Mouse (Mus musculus) hindbrain, embryonic 16.5 days (tissue): Measurements from ENCODE around the gene Zmpste24. TPM values are rescaled to one million over a fixed set of nuclear protein-coding genes. Genes with fewer than 3 reads are reported as not detected.

ENCODE experiments used
- ATAC-seq: fragments of 200-750 bp; cut with Nextera tagmentation; 2 replicates; pipeline ENCODE4 v1.8.0; 2017; ENCODE audit warnings: moderate TSS enrichment, moderate library complexity
- H3K27ac ChIP-seq: fragments of 300-500 bp; sonication (generic); 2 replicates; pipeline ENCODE4 v1.5.1; 2014; ENCODE audit warnings: low read depth, mild to moderate bottlenecking, control low read depth, low read length, moderate library complexity
- H3K27me3 ChIP-seq: fragments of 300-500 bp; sonication (generic); replicated peaks from 2 replicates; pipeline ENCODE4 v1.6.1; 2014; ENCODE audit warnings: low read length; ENCODE audit not compliant: control insufficient read depth, insufficient read depth
- H3K36me3 ChIP-seq: fragments of 300-500 bp; sonication (generic); 2 replicates; pipeline ENCODE4 v1.6.1; 2014; ENCODE audit warnings: mild to moderate bottlenecking, low read length, moderate library complexity, mixed read lengths; ENCODE audit not compliant: control insufficient read depth, insufficient read depth
- H3K4me1 ChIP-seq: fragments of 300-500 bp; sonication (generic); 2 replicates; pipeline ENCODE4 v1.6.1; 2014; ENCODE audit warnings: low read depth, low read length; ENCODE audit not compliant: control insufficient read depth, insufficient read depth
- H3K4me2 ChIP-seq: fragments of 300-500 bp; sonication (generic); 2 replicates; pipeline ENCODE4 v1.6.1; 2014; ENCODE audit warnings: mild to moderate bottlenecking, low read length, control low read depth, moderate library complexity
- H3K4me3 ChIP-seq: fragments of 300-500 bp; sonication (generic); 2 replicates; pipeline ENCODE4 v1.5.1; 2014; ENCODE audit warnings: mild to moderate bottlenecking, low read length, control low read depth, moderate library complexity
- H3K9ac ChIP-seq: fragments of 300-500 bp; sonication (generic); 2 replicates; pipeline ENCODE4 v1.6.1; 2014; ENCODE audit warnings: low read depth, mild to moderate bottlenecking, control low read depth, low read length, moderate library complexity
- H3K9me3 ChIP-seq: fragments of 300-500 bp; sonication (generic); 2 replicates; pipeline ENCODE4 v1.6.1; 2014; ENCODE audit warnings: mild to moderate bottlenecking, low read length, moderate library complexity; ENCODE audit not compliant: control insufficient read depth
- WGBS: fragments of 180-500 bp; shearing (Covaris S2); extraction: QIAGEN DNeasy Blood & Tissue Kit; methylation state at CpG from one replicate; pipeline ENCODE4 v1.1.7; 2014; 5-methylcytosine and 5-hydroxymethylcytosine counted together
- polyA plus RNA-seq: library from polyadenylated mRNA; unstranded; fragments of >200 nt; fragmentation: Nextera tagmentation; extraction: Ambion mirVana; gene quantifications from 2 replicates; pipeline ENCODE4 v1.2.1, GENCODE M21; 2015

Gene Zmpste24
- polyA plus RNA-seq, 1 experiment from 2014 or later: 26.6 TPM

- WGBS: 87% methylated on average over 7 of the region's 7 CpGs
Measured at GRCm38 (mm10) chr4:121023464-121023863, 74.6 kb downstream of the Zmpste24 start.

GRCm38 (mm10) chr4:121021911-121022310, 76.1 kb downstream of the Zmpste24 start:
- Histone ChIP-seq H3K4me1 (no peaks in the 10 kb centered on the region), H3K27me3 (no peaks in the 10 kb centered on the region), H3K9ac (no peak overlapping the region), H3K27ac (no peak overlapping the region), H3K36me3 (no peaks in the 10 kb centered on the region), H3K9me3 (no peaks in the 10 kb centered on the region), H3K4me2 (no peak overlapping the region), H3K4me3 (no peak overlapping the region)
- no peak for ATAC-seq

More at GRCm38 (mm10) chr4:121023464-121023863, 74.6 kb downstream of the Zmpste24 start:
- no peak for ATAC-seq
- Histone ChIP-seq H3K4me2 (no peak overlapping the region), H3K4me1 (no peaks in the 10 kb centered on the region), H3K9ac (no peak overlapping the region), H3K36me3 (no peaks in the 10 kb centered on the region), H3K4me3 (no peak overlapping the region), H3K27me3 (no peaks in the 10 kb centered on the region), H3K27ac (no peak overlapping the region), H3K9me3 (no peaks in the 10 kb centered on the region)

GRCm38 (mm10) chr4:121020040-121020790, 77.8 kb downstream of the Zmpste24 start:
- Histone ChIP-seq H3K9ac (no peak overlapping the region), H3K27ac (no peak overlapping the region), H3K4me3 (no peak overlapping the region), H3K27me3 (no peaks in the 10 kb centered on the region), H3K36me3 (no peaks in the 10 kb centered on the region), H3K4me2 (no peak overlapping the region), H3K4me1 (peaks cover 6% of the 10 kb centered on the region), H3K9me3 (no peaks in the 10 kb centered on the region)
- no peak for ATAC-seq
- 68% methylated on average over 10 of the region's 10 CpGs for WGBS

GRCm38 (mm10) chr4:121018250-121018649, 79.8 kb downstream of the Zmpste24 start:
- H3K27me3 ChIP-seq: no peaks in the 10 kb centered on the region
- WGBS: 89% methylated on average over 3 of the region's 3 CpGs

GRCm38 (mm10) chr4:121016928-121017657, 80.9 kb downstream of the Zmpste24 start, which contains the start of gene Smap2:
TSS of gene Smap2 (minus strand) at chr4:121017247.
- Histone ChIP-seq H3K4me3 (peak within 1 kb of the TSS; percentile 99), H3K4me2 (peak within 1 kb of the TSS; percentile 74), H3K9me3 (no peaks in the 10 kb centered on the region), H3K4me1 (peaks cover 15% of the 10 kb centered on the region), H3K9ac (peak within 1 kb of the TSS; percentile 93), H3K27ac (peak within 1 kb of the TSS; percentile 80), H3K27me3 (no peaks in the 10 kb centered on the region), H3K36me3 (no peaks in the 10 kb centered on the region)
- peak; percentile 96 for ATAC-seq
- WGBS: 0% methylated on average over 42 of the region's 48 CpGs

More at GRCm38 (mm10) chr4:121018250-121018649, 79.8 kb downstream of the Zmpste24 start:
- Histone ChIP-seq H3K9ac (no peak overlapping the region), H3K4me1 (peaks cover 15% of the 10 kb centered on the region), H3K36me3 (no peaks in the 10 kb centered on the region), H3K27ac (no peak overlapping the region), H3K9me3 (no peaks in the 10 kb centered on the region), H3K4me2 (no peak overlapping the region), H3K4me3 (no peak overlapping the region)
- no peak for ATAC-seq

GRCm38 (mm10) chr4:121016021-121016898, 81.8 kb downstream of the Zmpste24 start:
- 4% methylated on average over 40 of the region's 40 CpGs for WGBS
- peak overlapping the region; percentile 93 for H3K9ac ChIP-seq
- H3K4me2 ChIP-seq: peak overlapping the region; percentile 74
- H3K27me3 ChIP-seq: no peaks in the 10 kb centered on the region
- H3K4me3 ChIP-seq: peak overlapping the region; percentile 99
- H3K27ac ChIP-seq: peak overlapping the region; percentile 80
- peak; percentile 41 for ATAC-seq
- H3K4me1 ChIP-seq: peaks cover 15% of the 10 kb centered on the region
- no peaks in the 10 kb centered on the region for H3K36me3 ChIP-seq
- H3K9me3 ChIP-seq: no peaks in the 10 kb centered on the region

GRCm38 (mm10) chr4:121015268-121015659, 82.8 kb downstream of the Zmpste24 start:
- Histone ChIP-seq H3K9me3 (no peaks in the 10 kb centered on the region), H3K4me2 (peak overlapping the region; percentile 74), H3K9ac (no peak overlapping the region), H3K4me3 (peak overlapping the region; percentile 99; the same call in 1 of the 2 replicates), H3K4me1 (peaks cover 15% of the 10 kb centered on the region), H3K27ac (no peak overlapping the region), H3K36me3 (no peaks in the 10 kb centered on the region), H3K27me3 (no peaks in the 10 kb centered on the region)
- no peak for ATAC-seq
- WGBS: 78% methylated on average over 7 of the region's 7 CpGs

- 85% methylated on average over 10 of the region's 10 CpGs for WGBS
- ATAC-seq: no peak
- peaks cover 15% of the 10 kb centered on the region for H3K4me1 ChIP-seq
- no peaks in the 10 kb centered on the region for H3K36me3 ChIP-seq
- no peaks in the 10 kb centered on the region for H3K9me3 ChIP-seq
- no peak overlapping the region for H3K27ac ChIP-seq
- H3K4me3 ChIP-seq: no peak overlapping the region
- peak overlapping the region; percentile 74 for H3K4me2 ChIP-seq
- no peaks in the 10 kb centered on the region for H3K27me3 ChIP-seq
- H3K9ac ChIP-seq: no peak overlapping the region
Measured at GRCm38 (mm10) chr4:121014594-121015267, 83.3 kb downstream of the Zmpste24 start.
